Mouse (Mus musculus) CH12.LX (cell line): ENCODE results near the gene Jup.

ENCODE experiments used
- CTCF ChIP-seq, 2 experiments: IDR thresholded peaks in 1 of 2; conservative IDR thresholded peaks in 1 of 2; 2 replicates each; pipeline ENCODE4 v1.5.1; 2011 to 2012; ENCODE audit warnings: low read depth in 2 of 2, low read length in 2 of 2, improper control_type of control experiment in 1 of 2, inconsistent platforms in 1 of 2, mild to moderate bottlenecking in 1 of 2, moderate library complexity in 1 of 2
- POLR2A ChIP-seq: IDR thresholded peaks from 2 replicates; pipeline ENCODE4 v1.6.1; 2011; ENCODE audit warnings: low read depth, mild to moderate bottlenecking, improper control_type of control experiment, low read length

- TF ChIP-seq CTCF (conservative IDR thresholded peaks at IDR 0.05 in 1 of 2, IDR thresholded peaks at IDR 0.05 in 1 of 2; ENCODE audit: low read depth in 2 of 2, low read length in 2 of 2) (peak; percentile 97 to 99), POLR2A (no peak)
Measured at GRCm38 (mm10) chr11:100362209-100362978, 35.2 kb downstream of the Jup start.
